Mouse (Mus musculus) G1E (cell line): Measurements from ENCODE around the gene Smap2.

Experiments used
- CTCF ChIP-seq: IDR thresholded peaks from 2 replicates; pipeline ENCODE4 v1.5.1; 2012; ENCODE audit warnings: low read depth, low read length, inconsistent platforms, mixed read lengths
- GATA1 ChIP-seq: IDR thresholded peaks from 2 replicates; pipeline ENCODE4 v1.6.1; 2012; ENCODE audit warnings: borderline replicate concordance, low read length, inconsistent platforms, mixed read lengths
- POLR2AphosphoS5 ChIP-seq: IDR thresholded peaks from 2 replicates; pipeline ENCODE4 v1.6.1; 2012; ENCODE audit warnings: low read depth, low read length, inconsistent platforms; ENCODE audit not compliant: insufficient replicate concordance
- TAL1 ChIP-seq: conservative IDR thresholded peaks from 2 replicates; pipeline ENCODE4 v1.6.1; 2012; ENCODE audit warnings: low read depth, low read length, inconsistent platforms, mixed read lengths

GRCm38 (mm10) chr4:121031440-121031839 is 14.4 kb upstream of the Smap2 start:
- TF ChIP-seq CTCF: no peak
- no peak for TF ChIP-seq GATA1
- no peak for TF ChIP-seq TAL1
- no peak for TF ChIP-seq POLR2AphosphoS5
